Mouse (Mus musculus): ENCODE measurements around the gene CK137956.

The CK137956 gene

DNA sequence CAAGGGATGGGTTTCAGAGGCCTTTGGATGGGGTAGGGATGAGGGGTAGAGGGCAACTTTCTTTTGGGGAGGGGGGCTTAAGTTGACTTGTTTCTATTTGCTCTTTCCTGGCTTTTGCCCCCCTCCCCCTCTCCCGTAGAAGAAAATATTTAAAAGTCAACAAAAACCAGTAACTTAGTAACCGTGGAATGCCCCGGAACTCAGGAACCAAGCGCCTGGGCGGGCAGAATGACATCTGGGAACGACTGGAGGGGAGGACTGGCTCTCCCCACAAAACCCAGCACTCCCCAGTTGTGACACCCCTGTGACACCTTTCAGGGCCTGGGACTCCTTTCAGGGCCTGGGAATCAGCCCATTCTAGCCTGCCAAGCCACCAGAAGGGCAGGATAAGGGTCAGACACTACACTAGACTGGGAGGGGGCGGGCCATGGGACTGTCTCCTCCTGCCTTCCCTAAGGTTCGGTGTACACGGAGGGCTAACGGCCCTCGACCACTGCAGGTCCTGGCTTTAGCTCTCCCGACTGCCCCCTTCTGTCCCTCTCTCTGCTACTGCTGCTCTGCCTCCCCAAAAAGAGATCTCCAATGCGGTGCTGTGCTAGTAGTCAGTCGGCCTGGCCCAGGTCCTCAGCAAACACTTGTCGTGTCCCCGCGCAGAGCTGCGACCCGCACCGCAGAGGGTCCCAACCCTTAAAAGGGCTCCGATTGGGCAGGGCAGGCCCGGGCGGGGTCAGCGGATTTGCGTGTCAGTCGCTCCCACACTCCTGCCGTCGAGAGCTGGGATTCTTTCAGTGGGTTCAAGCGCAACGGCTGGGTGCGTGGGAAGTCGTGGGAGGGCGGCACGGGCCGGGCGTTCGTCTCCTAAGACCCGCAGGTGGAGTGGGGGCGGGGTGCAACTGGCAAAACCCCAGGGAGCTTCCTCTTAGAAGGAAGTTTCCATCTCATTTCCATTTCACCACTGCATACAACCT is at the start of gene CK137956:
Gene CK137956 (minus strand): TSS at position 51 of the 968 bp plus-strand sequence.
- no peak for DNase-seq (ENCODE audit: low read depth)

DNA sequence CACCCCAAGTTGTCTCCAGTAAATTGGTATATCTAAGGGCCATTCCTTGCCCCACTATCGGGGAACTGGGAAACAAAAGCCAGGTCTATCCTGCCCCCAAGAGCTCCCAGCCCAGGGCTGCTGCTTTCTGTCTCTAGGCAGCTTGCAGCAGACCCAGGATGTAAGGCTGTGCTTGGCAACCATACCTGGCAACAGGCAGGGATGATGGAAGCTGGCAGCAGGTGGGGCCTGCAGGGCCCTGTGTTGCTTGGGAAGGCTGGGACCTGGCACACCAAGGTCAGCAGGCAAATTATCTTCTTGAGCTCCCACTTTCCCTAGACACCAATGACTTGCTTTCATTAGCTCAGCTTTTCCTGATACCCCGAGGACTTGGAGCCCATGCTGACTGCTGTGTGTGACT is 48.7 kb upstream of the CK137956 start:
- no peak for DNase-seq (ENCODE audit: low read depth)

DNA sequence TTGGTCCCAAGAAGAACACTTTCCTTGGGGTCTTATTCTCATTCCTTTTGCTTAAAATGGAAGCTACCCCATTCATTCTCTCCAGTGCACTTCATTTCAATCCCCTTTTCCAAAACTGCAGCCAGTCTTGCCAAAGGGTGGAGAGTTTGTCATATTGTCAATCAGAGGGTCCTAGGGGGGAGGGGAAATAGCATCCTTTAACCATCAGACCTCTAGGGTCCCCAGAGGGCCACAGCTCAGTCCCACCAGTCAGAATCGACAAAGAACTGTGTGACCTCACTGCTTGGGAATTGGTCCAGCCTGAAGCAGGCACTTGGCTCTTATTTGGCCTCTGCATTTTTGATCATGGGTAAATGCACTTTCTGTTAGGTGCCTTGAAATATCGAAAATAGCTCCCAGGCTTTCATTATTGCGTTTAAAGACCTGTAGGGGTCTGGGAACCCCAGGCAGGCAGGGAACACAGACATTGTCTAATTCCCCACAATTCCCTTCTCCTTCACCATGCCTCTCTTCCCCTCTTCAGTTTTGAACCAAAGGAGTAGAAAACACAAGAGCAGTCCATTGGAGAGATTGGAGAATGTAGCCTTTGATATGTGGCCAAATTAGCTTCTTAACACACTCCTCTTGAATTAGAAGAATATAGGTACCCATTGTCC is 34.2 kb upstream of the CK137956 start:
- no peak for DNase-seq (ENCODE audit: low read depth)

DNA sequence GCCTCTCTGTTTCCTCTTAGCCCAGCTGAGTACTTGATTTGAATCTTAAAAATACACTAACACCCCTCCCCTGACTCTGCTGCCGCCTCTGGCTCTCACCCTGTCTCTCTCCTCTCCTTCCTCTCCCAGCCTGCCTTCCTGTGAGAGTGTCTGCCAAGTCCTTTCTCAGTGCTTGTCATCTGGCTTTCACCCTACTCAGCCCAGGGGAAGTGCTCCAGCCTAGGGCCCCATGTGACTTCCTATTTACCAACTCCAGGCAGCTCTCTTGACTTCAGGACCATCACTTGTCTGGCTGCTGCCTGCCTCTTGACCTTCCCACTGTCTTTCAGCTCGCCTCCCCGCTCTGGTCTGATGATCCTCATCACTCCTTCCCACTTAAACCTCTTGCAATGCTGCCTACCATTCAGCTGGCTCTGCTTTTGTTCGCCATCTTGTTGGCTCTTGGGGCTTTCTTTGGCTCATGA is 31.9 kb upstream of the CK137956 start:
- DNase-seq (ENCODE audit: low read depth): no peak

DNA sequence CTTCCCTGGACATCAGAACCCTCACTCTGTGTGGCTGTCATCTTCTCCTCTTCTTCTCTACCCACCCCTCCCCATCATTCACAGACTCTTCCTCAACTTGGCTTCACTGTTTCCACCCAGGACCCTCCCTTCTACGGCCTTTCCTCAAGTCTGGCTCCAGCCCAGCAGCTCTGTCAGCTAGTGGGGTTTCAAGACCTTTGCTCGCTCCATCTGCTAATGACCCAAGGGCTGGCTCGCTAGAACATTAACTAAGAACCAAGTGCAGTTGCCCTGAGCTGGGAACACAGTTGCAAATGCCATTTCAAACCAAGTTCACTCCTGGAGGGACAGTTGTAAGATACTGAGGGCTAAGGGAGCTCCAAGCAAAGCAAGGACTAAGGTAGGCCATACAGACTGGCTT is 28.5 kb upstream of the CK137956 start:
- DNase-seq (ENCODE audit: low read depth): no peak

DNA sequence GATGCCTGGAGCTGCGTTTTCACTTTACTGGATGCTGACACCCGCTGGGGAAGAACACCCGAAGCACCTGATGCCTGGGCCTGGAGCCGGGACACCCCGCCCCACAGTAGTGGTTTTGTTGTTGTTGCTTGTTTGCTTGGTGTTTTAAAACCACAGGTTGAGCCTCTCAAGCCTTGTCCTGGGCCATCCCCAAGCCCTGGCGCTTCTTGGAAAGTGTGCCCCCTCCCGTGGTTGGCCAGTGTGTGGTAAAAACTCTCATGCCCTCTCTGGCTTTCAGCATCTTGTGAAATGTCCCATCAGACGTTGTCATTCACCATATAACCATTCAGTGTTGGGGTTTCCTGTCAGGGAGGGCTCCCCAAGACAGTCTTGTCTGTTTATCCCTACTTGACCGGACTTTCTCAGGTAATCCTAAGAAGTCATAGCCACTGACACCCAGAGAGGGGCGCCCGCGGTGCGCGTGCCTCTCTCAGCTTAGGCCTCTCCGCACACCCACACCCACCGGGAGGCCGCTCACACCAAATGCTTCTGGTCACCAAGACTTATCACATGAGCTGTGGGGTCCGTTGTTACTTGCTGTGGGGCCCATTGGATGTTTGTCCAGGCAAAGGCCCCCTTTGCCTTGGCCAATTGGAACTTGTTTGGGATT is 18.7 kb upstream of the CK137956 start:
- no peak for DNase-seq (ENCODE audit: low read depth)

DNA sequence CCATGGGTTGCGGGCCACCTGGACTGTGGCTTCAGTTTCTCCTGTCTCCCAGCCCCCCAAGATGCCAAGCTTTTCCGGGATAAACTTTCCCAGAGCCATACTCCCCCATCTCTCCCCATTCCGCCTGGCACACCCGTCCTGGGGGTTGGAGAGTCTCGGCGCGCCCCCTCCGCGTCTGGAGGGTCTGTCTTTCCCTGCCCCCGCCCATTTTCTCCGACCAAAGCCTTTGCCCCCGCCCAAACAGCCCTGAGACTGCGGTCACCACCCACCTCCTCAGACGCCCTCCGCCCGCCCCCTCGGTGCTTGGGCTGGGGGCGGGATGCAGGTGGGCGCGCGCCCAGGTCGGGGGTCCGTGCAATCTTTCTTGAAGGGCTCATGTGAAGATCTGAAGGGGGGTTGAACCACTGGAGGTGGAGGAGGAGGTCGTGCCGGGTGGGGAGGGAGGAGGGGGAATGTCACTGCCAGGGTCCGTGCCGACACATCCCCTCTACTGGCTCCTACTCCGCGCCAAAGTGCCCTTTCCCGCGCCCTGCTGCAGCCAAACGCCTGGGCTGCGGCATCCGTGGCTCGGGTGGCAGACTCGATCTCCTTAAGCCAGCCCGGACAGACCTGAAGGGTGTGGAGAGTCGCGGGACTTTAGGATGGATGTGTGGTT is 17.9 kb upstream of the CK137956 start:
- no peak for DNase-seq (ENCODE audit: low read depth)

DNA sequence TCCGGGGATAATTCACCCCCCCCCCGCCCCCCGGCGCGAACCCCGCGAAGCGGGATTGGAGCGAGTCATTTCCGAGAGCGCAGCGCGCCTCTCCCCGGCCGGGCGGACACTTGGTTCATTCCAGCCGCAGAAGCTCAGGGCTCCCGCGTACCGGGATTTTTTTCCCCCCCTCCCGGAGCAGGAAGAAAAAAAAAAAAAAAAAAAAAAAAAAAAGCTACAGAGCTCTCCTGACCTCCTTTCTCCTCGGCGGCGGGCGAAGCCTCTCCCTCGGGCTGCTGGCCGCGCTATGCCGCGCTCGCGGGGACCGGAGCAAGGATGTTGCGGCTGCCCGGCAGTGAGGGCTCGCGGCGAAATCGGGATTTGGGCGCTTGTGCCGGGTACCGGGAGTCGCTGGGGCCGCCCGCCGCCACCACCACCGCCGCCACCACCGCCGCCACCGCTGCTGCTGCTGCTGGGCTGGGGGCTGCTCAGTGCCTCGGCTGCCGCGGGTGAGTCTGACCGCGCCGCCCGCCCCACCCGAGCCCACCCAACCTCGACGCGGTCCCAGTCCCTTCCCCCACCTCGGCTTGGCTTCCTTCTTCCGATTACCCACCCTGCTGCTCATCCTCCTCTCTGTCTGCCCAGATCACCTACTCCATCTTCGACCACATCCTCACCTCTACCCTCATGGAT is 17.2 kb upstream of the CK137956 start, which contains the start of gene Csmd2:
Gene Csmd2 (plus strand): TSS at position 74 of the 672 bp plus-strand sequence.
- DNase-seq (ENCODE audit: low read depth): no peak

DNA sequence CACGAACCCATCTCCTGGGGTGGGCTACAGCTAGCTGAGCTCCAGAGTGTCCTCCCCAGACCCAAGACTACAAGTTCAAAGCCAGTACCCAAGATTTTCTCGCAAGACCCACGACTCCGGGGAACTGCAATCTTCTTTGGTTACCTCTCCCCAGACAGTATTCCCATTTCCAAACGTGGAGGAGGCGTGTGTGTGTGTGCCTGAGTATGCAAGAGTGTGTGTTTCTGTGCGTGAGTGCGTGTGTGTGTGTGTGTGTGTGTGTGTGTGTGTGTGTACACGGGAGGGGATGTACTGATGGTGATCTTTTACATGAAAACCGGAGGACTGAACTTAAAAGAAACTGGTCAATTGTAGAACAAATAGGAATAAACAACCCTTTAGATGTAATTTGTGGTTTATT is 16.5 kb upstream of the CK137956 start:
- DNase-seq (ENCODE audit: low read depth): no peak

DNA sequence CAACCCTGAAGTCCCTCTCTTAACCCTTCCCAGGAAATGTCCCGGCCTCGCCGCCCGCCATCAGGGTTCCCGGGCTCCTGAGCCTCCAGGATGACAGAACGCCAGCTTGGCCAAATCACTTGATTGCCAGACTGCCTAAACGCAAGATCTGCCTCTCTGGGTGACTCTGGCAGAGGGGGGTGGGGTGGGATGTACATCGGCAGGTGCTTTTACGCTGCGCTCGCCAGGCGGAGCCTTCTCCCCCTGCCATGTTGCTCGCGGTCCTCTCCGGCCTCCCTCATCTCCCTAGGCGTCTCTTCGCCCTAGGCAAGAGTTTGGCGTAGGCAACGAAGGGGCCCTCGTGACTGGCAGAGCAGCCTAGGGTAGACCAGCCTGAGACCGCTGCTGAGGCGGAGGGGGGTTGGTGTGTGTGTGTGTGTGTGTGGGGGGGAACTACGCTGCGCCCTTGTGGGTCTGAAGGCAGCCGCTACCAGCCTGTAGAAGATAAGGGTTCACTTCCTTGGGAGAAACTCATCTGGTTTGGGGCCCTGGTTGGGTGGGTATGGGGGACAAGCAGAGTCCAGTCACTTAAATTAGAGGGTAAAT is 15.8 kb upstream of the CK137956 start:
- no peak for DNase-seq (ENCODE audit: low read depth)

DNA sequence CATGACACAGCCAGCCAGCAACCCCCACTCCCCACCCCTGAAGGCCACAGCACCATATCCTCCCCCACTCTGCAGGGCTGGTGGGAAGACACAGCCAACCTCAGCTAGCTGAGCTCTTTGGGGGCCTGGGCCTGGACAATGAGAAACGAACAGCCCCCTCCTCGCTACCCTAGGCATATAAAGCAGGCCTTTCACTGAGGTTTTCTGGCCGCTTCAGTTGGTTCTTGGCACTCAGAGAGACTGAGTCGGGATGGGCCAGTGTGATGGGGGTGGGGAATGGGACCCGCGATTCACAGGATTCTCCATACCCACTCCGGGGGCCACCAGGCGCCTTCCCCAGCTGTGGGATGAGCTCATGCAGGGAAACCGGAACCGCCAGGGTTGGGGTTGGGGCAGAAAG is 15.1 kb upstream of the CK137956 start:
- no peak for DNase-seq (ENCODE audit: low read depth)

DNA sequence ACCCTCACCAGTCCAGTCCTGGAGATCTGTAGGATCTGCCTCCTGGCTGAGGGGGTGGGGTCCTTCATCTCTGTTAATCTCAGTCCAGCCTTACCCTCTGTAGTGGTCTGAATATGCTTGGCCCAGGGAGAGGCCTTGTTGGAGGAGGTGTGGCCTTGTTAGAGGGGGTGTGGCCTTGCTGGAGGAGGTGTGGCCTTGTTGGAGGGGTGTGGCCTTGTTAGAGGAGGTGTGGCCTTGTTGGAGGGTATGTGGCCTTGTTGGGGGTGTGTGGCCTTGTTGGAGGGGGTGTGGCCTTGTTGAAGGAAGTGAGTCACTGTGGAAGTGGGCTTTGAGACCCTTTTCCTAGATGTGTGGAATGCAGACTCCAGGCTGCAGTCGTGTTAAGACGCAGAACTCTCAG is 13.7 kb upstream of the CK137956 start:
- no peak for DNase-seq (ENCODE audit: low read depth)

DNA sequence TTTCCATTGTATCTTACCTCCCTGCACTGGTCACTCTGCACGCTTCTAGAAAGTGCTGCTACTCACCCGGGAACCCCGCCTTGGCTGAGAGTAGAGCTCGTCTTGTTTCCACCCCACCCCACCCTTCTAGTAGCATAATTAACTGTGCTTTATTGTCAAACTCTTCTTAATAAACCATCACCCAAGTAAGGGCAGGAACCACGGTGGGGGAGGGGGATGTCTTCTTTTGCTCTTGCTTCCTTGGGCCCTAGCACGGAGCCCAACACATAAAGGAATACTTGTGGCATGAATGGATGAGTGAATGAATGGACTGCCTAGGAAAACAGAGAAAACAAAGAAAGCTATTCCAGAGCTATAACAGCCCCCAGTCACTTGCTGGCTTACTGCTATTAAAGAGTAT is 10.4 kb upstream of the CK137956 start:
- DNase-seq (ENCODE audit: low read depth): no peak

DNA sequence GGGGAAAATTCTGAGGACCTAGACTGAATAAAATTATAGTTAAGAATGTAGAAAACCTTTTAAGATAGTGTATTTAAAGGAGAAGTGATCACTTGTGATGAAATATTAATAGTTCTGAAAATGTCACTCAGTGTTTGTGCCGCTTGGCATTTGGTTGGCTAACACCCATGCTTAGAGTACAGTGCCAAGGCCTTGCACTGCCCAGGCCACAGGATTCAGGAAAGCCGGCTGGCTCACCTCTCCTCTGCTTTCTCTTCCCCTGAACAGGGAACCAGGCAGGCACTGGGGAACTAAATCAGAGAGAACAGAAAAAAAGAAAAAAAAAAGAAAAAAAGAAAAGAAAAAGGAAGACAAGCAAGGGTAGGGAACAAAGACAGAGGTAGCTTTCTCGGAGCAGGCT is 2.2 kb upstream of the CK137956 start:
- DNase-seq (ENCODE audit: low read depth): no peak

DNA sequence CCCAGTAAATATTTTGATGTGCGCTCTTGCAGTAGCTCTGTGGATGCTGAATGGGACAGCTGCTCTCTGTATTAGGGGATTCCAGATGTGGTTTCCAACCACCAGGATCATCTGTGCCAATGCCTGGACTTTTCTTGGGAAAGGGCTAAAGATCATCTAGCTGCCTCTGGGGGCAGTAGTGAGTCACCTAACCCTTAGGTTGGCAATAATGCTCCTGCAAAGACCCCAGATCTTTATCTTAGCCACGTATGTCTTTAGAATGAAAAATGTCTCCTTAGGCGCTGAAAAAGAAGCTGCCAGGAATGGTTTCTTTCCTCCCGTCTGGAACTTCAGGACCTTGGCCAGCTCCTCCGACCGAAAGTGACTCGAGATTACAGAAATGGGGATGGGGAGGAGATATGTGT is 731 bp downstream of the CK137956 start:
- no peak for DNase-seq (ENCODE audit: low read depth)

DNA sequence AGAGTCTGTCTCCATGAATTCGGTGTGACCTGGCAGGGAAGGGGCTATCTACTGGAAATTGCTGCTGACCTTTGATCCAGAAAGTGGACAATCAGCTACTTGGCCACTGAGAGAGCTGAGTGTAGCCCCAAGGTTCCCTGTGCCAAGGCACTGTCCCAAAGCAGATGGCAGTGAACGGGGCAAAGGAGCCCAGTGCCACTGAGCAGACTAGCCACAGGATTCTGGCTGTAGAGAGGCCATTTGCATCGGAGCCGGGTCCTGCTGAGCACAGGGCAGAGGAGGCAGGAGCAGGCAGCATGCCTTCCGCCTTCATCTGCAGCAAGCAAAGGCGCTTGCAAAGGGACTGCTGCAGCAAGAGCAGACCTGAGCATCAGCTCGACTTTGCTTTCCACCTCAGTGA is 1.6 kb downstream of the CK137956 start:
- DNase-seq (ENCODE audit: low read depth): no peak

DNA sequence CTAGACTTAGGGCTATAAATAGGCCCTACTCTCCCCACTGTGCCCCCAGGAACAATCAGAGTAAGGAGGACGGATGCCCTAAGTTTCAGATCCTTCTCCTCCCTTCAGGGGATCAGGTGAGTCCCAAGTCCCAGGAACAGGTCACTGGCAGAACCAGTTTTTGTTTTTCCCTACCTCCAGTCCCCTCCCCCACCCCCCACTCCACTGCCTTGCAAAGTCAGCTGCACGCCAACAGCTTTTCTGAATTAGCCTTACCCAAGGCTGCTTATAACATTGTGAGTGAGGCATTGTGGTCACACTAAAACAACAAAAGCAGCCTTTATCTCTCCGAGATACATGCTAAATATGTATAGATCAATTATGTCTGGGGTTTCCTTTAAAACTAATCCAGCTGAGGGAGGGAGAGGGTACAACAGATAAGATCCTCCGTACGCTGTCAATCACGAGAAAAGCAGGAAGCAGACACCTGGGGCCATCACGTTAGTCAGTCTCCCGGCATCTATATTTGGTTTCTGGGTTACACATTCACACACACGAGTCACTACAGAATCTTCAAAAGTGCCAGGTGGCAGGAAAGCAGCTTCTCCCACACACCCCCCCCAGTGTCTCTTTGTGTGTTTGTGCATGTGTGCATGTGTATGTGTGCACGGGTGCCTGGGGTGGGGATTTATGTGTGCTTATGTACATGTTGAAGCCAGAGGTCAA is 17.6 kb downstream of the CK137956 start:
- DNase-seq (ENCODE audit: low read depth): no peak

DNA sequence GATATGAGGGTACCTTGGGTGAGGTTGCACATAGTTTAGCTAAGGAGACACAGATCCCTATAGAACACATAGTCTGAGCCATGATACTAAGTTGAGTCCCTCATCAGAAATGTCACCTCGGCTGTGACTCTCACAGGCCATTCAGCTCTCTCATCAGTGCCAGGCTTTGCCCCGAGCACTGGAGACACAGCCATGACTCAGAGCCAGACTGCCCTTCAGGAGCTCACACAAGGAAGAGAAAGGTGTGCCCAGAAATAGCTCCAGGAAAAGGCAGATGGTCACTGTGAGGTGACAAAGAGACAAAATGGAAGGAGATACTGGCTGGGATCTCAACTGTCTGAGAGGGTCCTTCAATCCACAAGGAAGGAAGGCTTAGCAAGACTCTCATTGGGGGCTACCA is 23.1 kb downstream of the CK137956 start:
- no peak for DNase-seq (ENCODE audit: low read depth)

DNA sequence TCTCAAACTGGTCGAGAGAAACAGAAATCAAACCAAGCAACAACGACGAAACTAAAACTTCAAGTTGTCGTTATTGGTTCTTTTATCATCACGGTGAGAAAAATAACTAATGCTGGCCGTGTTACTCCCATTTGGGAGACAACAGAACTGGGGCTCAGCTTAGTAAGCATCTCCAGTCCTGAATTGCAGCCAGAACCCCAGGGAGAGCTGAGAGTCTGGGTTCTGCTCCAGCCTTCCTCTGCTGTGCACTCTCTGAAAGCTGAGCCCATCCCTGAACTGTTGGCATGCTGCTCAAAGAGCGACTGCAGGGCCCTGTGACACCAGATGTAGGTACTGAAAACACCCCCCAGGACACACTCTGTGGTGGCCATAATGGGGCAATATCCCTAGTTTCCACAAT is 33.3 kb downstream of the CK137956 start:
- no peak for DNase-seq (ENCODE audit: low read depth)

DNA sequence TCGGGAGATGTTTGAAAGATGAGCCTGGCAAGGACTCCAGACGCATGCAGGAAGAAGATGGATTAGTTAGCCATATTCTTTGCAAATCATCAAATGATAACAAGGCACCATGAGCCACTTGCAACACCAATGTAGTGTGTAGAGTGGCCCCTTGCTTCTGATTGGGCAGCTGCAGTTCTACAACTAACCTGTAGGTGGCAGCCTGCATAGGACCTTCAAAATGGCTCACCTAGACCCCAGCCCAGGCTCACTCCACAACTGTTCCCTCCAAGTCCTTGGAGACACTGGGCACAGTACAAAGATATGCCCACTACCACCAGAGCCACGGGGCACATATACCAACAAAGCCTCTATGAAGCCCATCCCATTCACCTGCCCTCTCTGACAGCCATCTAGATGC is 35.4 kb downstream of the CK137956 start:
- DNase-seq (ENCODE audit: low read depth): no peak

DNA sequence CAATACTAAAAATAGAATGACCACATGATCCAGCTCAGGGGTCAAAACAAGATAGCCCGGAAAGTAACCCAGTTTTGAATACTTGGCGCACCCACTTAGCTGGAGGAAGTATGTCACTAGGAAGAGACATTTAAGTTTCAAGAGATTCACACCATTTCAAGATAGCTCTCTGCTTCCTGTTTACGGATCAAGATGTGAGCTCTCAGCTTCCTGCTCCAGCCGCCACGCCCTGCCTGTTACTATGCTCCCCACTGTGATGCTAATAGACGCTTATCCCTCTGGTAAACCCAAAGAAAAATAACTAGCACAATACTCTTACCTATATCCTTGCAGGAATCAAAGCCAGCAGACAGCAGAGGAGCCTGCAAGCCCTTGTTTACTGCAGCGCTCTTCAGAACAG is 57.2 kb downstream of the CK137956 start:
- DNase-seq (ENCODE audit: low read depth): no peak

Data from c-Kit-positive CD71-negative TER-119-negative erythroid progenitor cells, embryonic 14.5 days (primary cell).